Mouse (Mus musculus) erythroblast, embryonic 14.5 days (primary cell): ENCODE data around the gene Lhfp.

ENCODE experiments used
- GATA1 ChIP-seq: IDR thresholded peaks from 2 replicates; pipeline ENCODE4 v1.6.1; 2012; ENCODE audit warnings: low read length, inconsistent platforms, mixed read lengths
- TAL1 ChIP-seq: IDR thresholded peaks from 3 replicates; pipeline ENCODE4 v1.6.1; 2012; ENCODE audit warnings: low read length, inconsistent platforms, mixed read lengths

DNA sequence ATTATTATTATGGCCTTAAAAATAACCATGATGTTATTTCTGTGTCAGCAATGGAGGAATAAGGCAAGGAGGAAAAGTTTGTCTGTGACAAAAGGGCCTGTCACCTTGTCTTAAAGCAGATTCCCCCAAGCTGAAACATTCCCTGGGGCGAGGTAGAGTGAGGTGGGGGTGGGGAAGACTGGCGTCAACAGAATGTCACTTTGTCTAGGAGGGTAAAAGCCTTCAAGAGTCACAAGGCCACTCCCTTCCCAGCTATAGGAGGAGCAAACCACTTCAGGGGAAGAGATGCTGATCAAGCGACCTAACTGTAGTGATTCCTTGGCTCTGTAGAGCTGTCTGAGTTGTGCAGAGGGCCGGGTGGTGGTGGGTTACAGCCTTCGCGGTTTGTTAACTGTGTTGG, 9.7 kb upstream of the Lhfp start:
- no peak for TF ChIP-seq GATA1
- TF ChIP-seq TAL1: no peak
